Mouse (Mus musculus) ES-E14 (cell line): ENCODE measurements at regions not wholly inside any gene's neighbourhood (a gene's known extent, or its start where the extent isn't known, plus 50 kb on each side); places are given as distances from the start of the nearest gene placed in this dataset.

Experiments
- CHD2 ChIP-seq: IDR thresholded peaks from 2 replicates; pipeline ENCODE4 v1.6.1; 2014; ENCODE audit warnings: mild to moderate bottlenecking, low read depth, low read length, inconsistent platforms
- HCFC1 ChIP-seq: IDR thresholded peaks from 2 replicates; pipeline ENCODE4 v1.6.1; 2012; ENCODE audit warnings: low read length, inconsistent platforms, borderline replicate concordance; ENCODE audit not compliant: insufficient read depth
- MAFK ChIP-seq: IDR thresholded peaks from 2 replicates; pipeline ENCODE4 v1.6.1; 2014; ENCODE audit warnings: mild to moderate bottlenecking, low read depth, low read length, inconsistent platforms; ENCODE audit not compliant: insufficient read depth
- ZC3H11A ChIP-seq: IDR thresholded peaks from 2 replicates; pipeline ENCODE4 v1.6.1; 2012; ENCODE audit warnings: low read depth, mild to moderate bottlenecking, inconsistent platforms, low read length, borderline replicate concordance
- ZNF384 ChIP-seq: IDR thresholded peaks from 2 replicates; pipeline ENCODE4 v1.6.1; 2012; ENCODE audit warnings: low read depth, low read length, inconsistent platforms

DNA sequence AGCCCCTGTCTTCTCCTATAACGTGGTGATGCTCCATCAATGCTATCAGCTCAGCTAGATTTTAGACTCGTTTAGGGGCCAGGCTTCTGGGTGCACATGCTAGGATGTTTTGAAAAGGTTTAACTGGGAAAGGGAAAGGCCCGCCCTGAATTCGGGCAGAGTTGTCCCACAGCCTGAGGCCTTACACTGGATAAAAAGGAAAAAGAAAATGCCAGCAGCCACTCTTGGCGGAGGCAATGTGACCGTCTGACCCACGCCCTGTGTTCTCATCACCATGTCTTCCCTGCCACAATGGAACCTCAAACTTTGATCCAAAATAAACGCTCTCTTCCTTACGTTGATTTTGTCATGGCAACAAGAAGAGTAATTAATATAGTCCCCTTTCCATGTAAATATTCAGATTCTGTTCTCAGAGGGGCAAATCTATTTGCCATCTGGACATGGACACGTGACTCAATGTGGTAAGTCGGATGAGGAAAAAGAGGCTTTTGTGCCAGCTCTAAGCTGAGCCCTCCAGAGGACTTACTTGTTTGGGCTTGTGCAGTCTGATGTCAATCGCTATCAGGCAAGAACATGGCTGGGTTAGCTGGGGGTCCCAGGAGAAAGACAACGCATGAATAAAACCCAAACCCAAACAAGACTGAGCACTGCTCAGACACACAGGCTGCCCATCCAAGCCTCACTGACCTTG lies 253.4 kb upstream of the Hnrnpa3 start:
- no peak for TF ChIP-seq ZC3H11A
- no peak for TF ChIP-seq ZNF384
- TF ChIP-seq HCFC1, result no peak
- TF ChIP-seq CHD2, result no peak
- no peak for TF ChIP-seq MAFK
